14 mouse cellular contexts compared by ENCODE assay signal in genomic region chr9:66769275-66769674, GRCm38 (mm10). TPM values are rescaled to one million over a fixed set of nuclear protein-coding genes. Genes with fewer than 3 reads are reported as not detected.
DNase-seq lines count a peak whose midpoint lies in the region; ATAC-seq lines count a peak whose summit lies in the region.
"Had no signal": no experiment of that assay in that cellular context is flagged by ENCODE, and none has a peak within 500 bp of the region (broad histone marks: within the 10 kb centered on the region; RNA-seq: fewer than 3 reads in every experiment).

No protein-coding gene starts in this region.

- peak; percentile 91 for DNase-seq in kidney, adult 11 months
- peak; percentile 83 for DNase-seq in large intestine, adult 2 months (ENCODE audit: low read depth, low spot score)
- DNase-seq in MN1 (ENCODE audit: low spot score): no peak
- DNase-seq in left cerebral cortex, postnatal 14 days (ENCODE audit: low spot score in 2 of 2): no peak
- DNase-seq: gastrocnemius, adult 2 months; lung, embryonic 14.5 days had no signal

- no peaks in the 10 kb centered on the region for H3K9me3 ChIP-seq in kidney, embryonic 15.5 days (replicated peaks)
- no peaks in the 10 kb centered on the region for H3K9me3 ChIP-seq in intestine, embryonic 15.5 days
- no peaks in the 10 kb centered on the region for H3K9me3 ChIP-seq in stomach, embryonic 15.5 days
- H3K9me3 ChIP-seq in hindbrain, embryonic 16.5 days (ENCODE audit: control insufficient read depth, low read length): no peaks in the 10 kb centered on the region
- H3K9me3 ChIP-seq: heart, embryonic 10.5 days; hindbrain, embryonic 12.5 days had no signal

- H3K27ac ChIP-seq in kidney, embryonic 15.5 days: no peak overlapping the region
- H3K27ac ChIP-seq in intestine, embryonic 15.5 days: peak overlapping the region; percentile 56; the same call in 1 of the 2 replicates
- no peak overlapping the region for H3K27ac ChIP-seq in stomach, embryonic 15.5 days
- H3K27ac ChIP-seq in hindbrain, embryonic 16.5 days (ENCODE audit: low read depth, low read length): no peak overlapping the region
- H3K27ac ChIP-seq: gastrocnemius, adult 2 months; heart, embryonic 10.5 days; hindbrain, embryonic 12.5 days had no signal

- no peaks in the 10 kb centered on the region for H3K27me3 ChIP-seq in kidney, embryonic 15.5 days
- H3K27me3 ChIP-seq in intestine, embryonic 15.5 days (replicated peaks): no peaks in the 10 kb centered on the region
- H3K27me3 ChIP-seq in stomach, embryonic 15.5 days (replicated peaks): no peaks in the 10 kb centered on the region
- no peaks in the 10 kb centered on the region for H3K27me3 ChIP-seq in hindbrain, embryonic 16.5 days (replicated peaks; ENCODE audit: control insufficient read depth, insufficient read depth, low read length)
- H3K27me3 ChIP-seq: hindbrain, embryonic 12.5 days had no signal

- no peak overlapping the region for H3K4me2 ChIP-seq in kidney, embryonic 15.5 days
- no peak overlapping the region for H3K4me2 ChIP-seq in intestine, embryonic 15.5 days (replicated peaks)
- H3K4me2 ChIP-seq in stomach, embryonic 15.5 days: no peak overlapping the region
- no peak overlapping the region for H3K4me2 ChIP-seq in hindbrain, embryonic 16.5 days (ENCODE audit: low read length)
- H3K4me2 ChIP-seq: hindbrain, embryonic 12.5 days; lung, embryonic 14.5 days had no signal

- intact Hi-C loops in left cerebral cortex, postnatal 14 days (cut with DNase I): no loop called here

- ATAC-seq in kidney, embryonic 15.5 days (replicated peaks; ENCODE audit: low FRiP score): no peak
- ATAC-seq in intestine, embryonic 15.5 days: peak; percentile 97
- peak; percentile 4; the same call in 1 of the 2 replicates for ATAC-seq in stomach, embryonic 15.5 days (ENCODE audit: insufficient read depth, low FRiP score, low read depth)
- no peak for ATAC-seq in hindbrain, embryonic 16.5 days
- ATAC-seq: midbrain, embryonic 16.5 days had no signal

- H3K9ac ChIP-seq in kidney, embryonic 15.5 days: no peak overlapping the region
- no peak overlapping the region for H3K9ac ChIP-seq in intestine, embryonic 15.5 days
- H3K9ac ChIP-seq in stomach, embryonic 15.5 days: no peak overlapping the region
- H3K9ac ChIP-seq in hindbrain, embryonic 16.5 days (ENCODE audit: low read depth, low read length): no peak overlapping the region
- H3K9ac ChIP-seq: hindbrain, embryonic 12.5 days; lung, embryonic 14.5 days had no signal

- no peak overlapping the region for H3K4me3 ChIP-seq in kidney, embryonic 15.5 days (replicated peaks)
- no peak overlapping the region for H3K4me3 ChIP-seq in intestine, embryonic 15.5 days (replicated peaks)
- no peak overlapping the region for H3K4me3 ChIP-seq in stomach, embryonic 15.5 days (replicated peaks)
- H3K4me3 ChIP-seq in hindbrain, embryonic 16.5 days (ENCODE audit: low read length): no peak overlapping the region
- H3K4me3 ChIP-seq: gastrocnemius, adult 2 months; heart, embryonic 10.5 days; hindbrain, embryonic 12.5 days had no signal

- H3K4me1 ChIP-seq in kidney, embryonic 15.5 days: no peaks in the 10 kb centered on the region
- H3K4me1 ChIP-seq in intestine, embryonic 15.5 days (replicated peaks): 0 out of 2 replicates have a peak, but pooled peaks cover 2% of the 10 kb centered on the region
- H3K4me1 ChIP-seq in stomach, embryonic 15.5 days: no peaks in the 10 kb centered on the region
- no peaks in the 10 kb centered on the region for H3K4me1 ChIP-seq in hindbrain, embryonic 16.5 days (ENCODE audit: control insufficient read depth, insufficient read depth, low read depth, low read length)
- H3K4me1 ChIP-seq: heart, embryonic 10.5 days; hindbrain, embryonic 12.5 days had no signal

- 46% methylated on average over 3 of the region's 3 CpGs for WGBS in kidney, embryonic 15.5 days
- WGBS in intestine, embryonic 15.5 days: 46% methylated on average over 3 of the region's 3 CpGs
- 28% methylated on average over 3 of the region's 3 CpGs for WGBS in large intestine, adult 2 months
- 65% methylated on average over 3 of the region's 3 CpGs for WGBS in stomach, embryonic 15.5 days
- 77% methylated on average over 3 of the region's 3 CpGs for whole genome bisulfite sequencing in hindbrain, embryonic 16.5 days

- H3K36me3 ChIP-seq in kidney, embryonic 15.5 days: no peaks in the 10 kb centered on the region
- H3K36me3 ChIP-seq in intestine, embryonic 15.5 days: no peaks in the 10 kb centered on the region
- no peaks in the 10 kb centered on the region for H3K36me3 ChIP-seq in stomach, embryonic 15.5 days
- no peaks in the 10 kb centered on the region for H3K36me3 ChIP-seq in hindbrain, embryonic 16.5 days (ENCODE audit: control insufficient read depth, insufficient read depth, low read length)
- H3K36me3 ChIP-seq: heart, embryonic 10.5 days; hindbrain, embryonic 12.5 days had no signal

RNA-seq across cellular contexts. Expression of gene Aph1b, which starts 26.0 kb away (rescaled TPM):
- polyA plus RNA-seq in kidney, embryonic 15.5 days (2015; fragmentation: Nextera tagmentation; extraction: Ambion mirVana): 9.2 and 11.9 TPM in 2 replicates
- 8.5 and 8.9 TPM in 2 replicates for polyA plus RNA-seq in intestine, embryonic 15.5 days (2015; fragmentation: Nextera tagmentation; extraction: Ambion mirVana)
- polyA plus RNA-seq in large intestine, adult 2 months (2012; rRNA removed): 1.6 and 2.0 TPM in 2 replicates
- 8.4 and 9.1 TPM in 2 replicates for polyA plus RNA-seq in stomach, embryonic 15.5 days (2015; fragmentation: Nextera tagmentation; extraction: Ambion mirVana)
- 21.4 and 22.6 TPM in 2 replicates for polyA plus RNA-seq in hindbrain, embryonic 16.5 days (2015; fragmentation: Nextera tagmentation; extraction: Ambion mirVana)
- 10 to 100 TPM; 20.3 to 22.2 TPM for total RNA-seq in left cerebral cortex, postnatal 14 days (2021)

RNA-seq across cellular contexts. Expression of gene Gm10647, which starts 27.6 kb away (rescaled TPM):
- polyA plus RNA-seq in kidney, embryonic 15.5 days (2015; fragmentation: Nextera tagmentation; extraction: Ambion mirVana): 0.69 and 0.96 TPM in 2 replicates
- 0.52 and 0.69 TPM in 2 replicates for polyA plus RNA-seq in intestine, embryonic 15.5 days (2015; fragmentation: Nextera tagmentation; extraction: Ambion mirVana)
- polyA plus RNA-seq in large intestine, adult 2 months (2012; rRNA removed): 0.07 and 0.09 TPM in 2 replicates
- polyA plus RNA-seq in stomach, embryonic 15.5 days (2015; fragmentation: Nextera tagmentation; extraction: Ambion mirVana): 0.80 and 1.0 TPM in 2 replicates
- 0.48 and 0.64 TPM in 2 replicates for polyA plus RNA-seq in hindbrain, embryonic 16.5 days (2015; fragmentation: Nextera tagmentation; extraction: Ambion mirVana)
- under 1 TPM; 0.17 to 0.40 TPM for total RNA-seq in left cerebral cortex, postnatal 14 days (2021)
- total RNA-seq: ES-E14; gastrocnemius, adult 2 months had no signal

RNA-seq across cellular contexts. Expression of gene Car12, which starts 55.8 kb away (rescaled TPM):
- polyA plus RNA-seq in kidney, embryonic 15.5 days (2015; fragmentation: Nextera tagmentation; extraction: Ambion mirVana): 14.5 and 15.6 TPM in 2 replicates
- 4.4 and 5.2 TPM in 2 replicates for polyA plus RNA-seq in intestine, embryonic 15.5 days (2015; fragmentation: Nextera tagmentation; extraction: Ambion mirVana)
- polyA plus RNA-seq in large intestine, adult 2 months (2012; rRNA removed): 10.8 and 12.1 TPM in 2 replicates
- 10.0 and 13.0 TPM in 2 replicates for polyA plus RNA-seq in stomach, embryonic 15.5 days (2015; fragmentation: Nextera tagmentation; extraction: Ambion mirVana)
- polyA plus RNA-seq in hindbrain, embryonic 16.5 days (2015; fragmentation: Nextera tagmentation; extraction: Ambion mirVana): 8.3 and 9.0 TPM in 2 replicates
- total RNA-seq in left cerebral cortex, postnatal 14 days (2021): 1 to 10 TPM; 3.6 to 7.7 TPM

Comparison
In these comparisons a context has a peak if more than half of its experiments do, and no peak if none do; other contexts are left out.
1. DNase-seq: peak in kidney, adult 11 months (single experiment) and large intestine, adult 2 months (single experiment); none in MN1 (single experiment) and left cerebral cortex, postnatal 14 days (0 of 2).
2. ATAC-seq: peak in intestine, embryonic 15.5 days (single experiment) and stomach, embryonic 15.5 days (single experiment); none in kidney, embryonic 15.5 days (single experiment) and hindbrain, embryonic 16.5 days (single experiment).